Mouse (Mus musculus): ENCODE results near the gene Igfbp4. TPM values are rescaled to one million over a fixed set of nuclear protein-coding genes. Genes with fewer than 3 reads are reported as not detected.

Gene Igfbp4
- total RNA-seq, 2 experiments from 2014 or later, result 76.9 to 104 TPM

GRCm38 (mm10) chr11:99040346-99040974 lies 584 bp upstream of the Igfbp4 start:
- no peak for DNase-seq
- intact Hi-C loops (cut with DNase I; ENCODE audit: low total_unique reads), result loop anchor here (2.0 to 5.0 kb wide), 2 partner anchors 82 to 108 kb away; no protein-coding TSS in a partner anchor

DNA sequence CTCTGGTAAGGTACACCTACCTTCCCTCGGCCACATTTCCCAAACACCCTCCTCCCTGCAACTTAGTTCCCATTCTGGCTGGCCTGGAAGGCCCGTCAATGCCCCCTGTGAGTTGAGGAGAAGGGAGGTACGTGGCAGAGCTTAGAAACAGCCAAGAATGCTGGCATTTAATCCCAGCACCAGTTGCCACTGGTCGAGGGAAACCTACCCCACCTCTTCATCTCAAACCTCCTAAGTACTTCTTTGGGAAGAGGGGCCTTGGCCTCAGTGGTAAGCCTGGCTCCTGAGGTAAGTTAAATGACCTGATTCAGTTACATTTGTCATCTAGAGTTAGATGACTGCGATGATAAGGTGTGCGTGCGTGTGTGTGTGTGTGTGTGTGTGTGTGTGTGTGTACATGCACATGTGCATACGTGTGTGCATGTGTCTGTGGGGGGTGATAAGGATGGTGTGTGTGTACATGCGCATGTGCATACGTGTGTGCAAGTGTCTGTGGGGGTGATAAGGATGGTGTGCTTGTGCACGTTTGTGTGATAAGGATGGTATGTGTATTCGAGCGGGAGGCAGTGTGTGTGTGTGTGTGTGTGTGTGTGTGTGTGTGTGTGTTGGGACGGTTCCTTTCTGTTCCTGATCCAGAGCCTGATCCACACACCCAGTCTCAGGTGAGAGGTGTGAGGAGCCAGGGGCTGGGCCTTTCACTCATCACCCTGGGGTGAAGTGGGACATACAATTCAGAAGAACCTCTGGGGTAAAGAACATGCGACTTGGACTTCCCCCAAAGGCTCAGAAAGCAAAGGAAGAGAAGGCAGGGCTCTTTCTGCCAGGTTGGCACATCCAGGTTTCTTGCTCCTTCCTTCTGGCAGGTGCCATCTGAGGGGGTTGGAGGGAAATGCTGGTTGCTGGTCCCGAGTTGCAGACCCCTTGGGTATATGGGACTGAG lies 1.1 kb downstream of the Igfbp4 start:
- DNase-seq, result no peak
- intact Hi-C loops (cut with DNase I; ENCODE audit: low total_unique reads), result loop anchor here (2.0 to 5.0 kb wide), 2 partner anchors 80 to 107 kb away; no protein-coding TSS in a partner anchor

- DNase-seq, result peak; percentile 39
- intact Hi-C loops (cut with DNase I; ENCODE audit: low total_unique reads), result loop anchor here (5.0 kb wide), 1 partner anchor 79 kb away; no protein-coding TSS in a partner anchor
Observed at GRCm38 (mm10) chr11:99042834-99043431, 1.9 kb downstream of the Igfbp4 start.

DNA sequence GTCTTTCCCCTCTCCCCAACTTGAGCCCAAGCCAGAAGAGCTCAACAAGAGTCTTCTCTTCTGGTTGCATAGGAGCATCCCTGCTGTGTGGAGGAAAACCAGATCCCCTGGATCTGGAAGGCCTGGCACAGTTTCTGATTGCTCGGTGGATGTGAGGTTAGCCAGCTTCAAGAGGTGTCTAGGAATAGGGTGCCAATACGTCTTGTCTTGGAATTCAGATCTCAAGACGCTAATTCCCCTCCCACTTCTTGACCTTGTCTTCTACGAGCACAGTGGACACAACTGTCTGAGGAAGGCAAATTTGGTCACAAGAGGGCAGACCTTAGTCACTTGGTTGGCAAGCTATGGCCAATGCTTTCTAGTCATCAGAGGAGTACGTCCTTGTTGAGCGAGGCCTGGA lies 2.6 kb downstream of the Igfbp4 start:
- intact Hi-C loops (cut with DNase I; ENCODE audit: low total_unique reads), result loop anchor here (5.0 kb wide), 1 partner anchor 79 kb away; no protein-coding TSS in a partner anchor

DNA sequence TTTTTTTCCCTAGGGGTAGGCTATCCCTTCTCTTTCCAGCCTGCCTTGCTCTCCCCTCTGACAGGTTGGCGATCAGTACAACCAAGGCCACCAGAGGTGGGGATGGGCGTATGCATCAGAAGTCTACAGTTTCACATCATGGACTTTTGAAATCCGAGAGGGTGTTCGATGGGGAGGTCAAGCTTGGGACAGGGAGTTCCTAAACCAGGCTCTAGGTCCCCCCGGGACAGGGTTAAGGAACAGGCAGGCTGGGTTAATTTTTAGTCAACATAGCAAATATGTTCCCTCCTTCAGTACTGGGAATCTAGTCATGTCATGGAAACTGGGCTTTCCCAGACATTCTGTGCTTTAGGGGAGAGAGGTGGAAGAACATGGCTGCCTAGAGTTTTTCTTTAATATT lies 3.3 kb downstream of the Igfbp4 start:
- intact Hi-C loops (cut with DNase I; ENCODE audit: low total_unique reads), result loop anchor here (5.0 kb wide), 1 partner anchor 78 kb away; no protein-coding TSS in a partner anchor

More for the DNA sequence above, 2.6 kb downstream of the Igfbp4 start:
- no peak for DNase-seq

GRCm38 (mm10) chr11:99045159-99045889 lies 4.3 kb downstream of the Igfbp4 start:
- no peak for DNase-seq
- intact Hi-C loops (cut with DNase I; ENCODE audit: low total_unique reads), result no loop called here

More for the DNA sequence above, 3.3 kb downstream of the Igfbp4 start:
- DNase-seq, result no peak

DNA sequence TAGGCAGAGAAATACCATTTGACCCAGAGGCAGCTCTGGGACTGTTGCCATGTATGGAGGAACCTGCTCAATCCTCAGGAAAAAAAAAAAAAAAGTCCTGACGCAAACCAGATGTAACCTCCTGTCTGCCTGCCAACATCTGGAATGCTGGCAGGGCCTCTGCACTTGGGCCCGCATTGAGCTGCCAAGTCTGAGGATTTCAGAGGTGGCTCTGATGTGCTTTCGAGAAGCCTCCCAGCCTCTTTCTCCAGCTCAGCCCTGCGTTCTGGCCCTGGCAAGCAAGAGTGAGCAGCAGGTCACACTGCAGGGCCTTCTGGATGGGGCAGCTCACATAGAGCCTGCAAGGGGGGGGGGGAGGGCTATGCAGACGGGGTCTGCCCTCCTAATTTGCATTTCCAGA lies 6.1 kb downstream of the Igfbp4 start:
- DNase-seq, result peak; percentile 86
- intact Hi-C loops (cut with DNase I; ENCODE audit: low total_unique reads), result no loop called here

DNA sequence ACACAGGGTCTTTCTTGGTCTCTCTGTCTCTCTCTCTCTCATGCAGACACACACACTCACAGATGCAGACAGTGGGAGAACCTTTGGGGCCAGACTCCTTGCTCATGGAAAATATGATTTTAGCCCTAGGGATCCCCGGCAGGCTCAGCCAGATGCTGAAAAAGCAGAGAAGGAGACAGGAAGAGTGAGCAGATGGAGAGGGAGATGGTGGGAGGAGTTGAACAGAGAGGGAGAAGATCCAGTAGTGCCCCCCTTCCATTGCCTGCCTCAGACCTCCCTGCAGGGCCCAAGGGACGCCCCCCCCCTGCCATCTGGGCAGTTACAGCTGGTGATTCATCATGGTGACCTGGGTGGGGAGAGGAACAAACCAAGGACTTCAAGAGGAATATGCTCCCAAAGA lies 6.6 kb downstream of the Igfbp4 start:
- intact Hi-C loops (cut with DNase I; ENCODE audit: low total_unique reads), result no loop called here
- peak; percentile 45 for DNase-seq

- DNase-seq, result peak; percentile 50
- intact Hi-C loops (cut with DNase I; ENCODE audit: low total_unique reads), result no loop called here
Observed at GRCm38 (mm10) chr11:99055143-99055542, 14.1 kb downstream of the Igfbp4 start.

GRCm38 (mm10) chr11:99055571-99056452 lies 14.8 kb downstream of the Igfbp4 start:
- DNase-seq, result peak; percentile 61
- intact Hi-C loops (cut with DNase I; ENCODE audit: low total_unique reads), result no loop called here

- peak; percentile 55 for DNase-seq
- intact Hi-C loops (cut with DNase I; ENCODE audit: low total_unique reads), result no loop called here
Observed at GRCm38 (mm10) chr11:99060435-99060834, 19.4 kb downstream of the Igfbp4 start.

GRCm38 (mm10) chr11:99062661-99063060 lies 21.6 kb downstream of the Igfbp4 start:
- intact Hi-C loops (cut with DNase I; ENCODE audit: low total_unique reads), result no loop called here

DNA sequence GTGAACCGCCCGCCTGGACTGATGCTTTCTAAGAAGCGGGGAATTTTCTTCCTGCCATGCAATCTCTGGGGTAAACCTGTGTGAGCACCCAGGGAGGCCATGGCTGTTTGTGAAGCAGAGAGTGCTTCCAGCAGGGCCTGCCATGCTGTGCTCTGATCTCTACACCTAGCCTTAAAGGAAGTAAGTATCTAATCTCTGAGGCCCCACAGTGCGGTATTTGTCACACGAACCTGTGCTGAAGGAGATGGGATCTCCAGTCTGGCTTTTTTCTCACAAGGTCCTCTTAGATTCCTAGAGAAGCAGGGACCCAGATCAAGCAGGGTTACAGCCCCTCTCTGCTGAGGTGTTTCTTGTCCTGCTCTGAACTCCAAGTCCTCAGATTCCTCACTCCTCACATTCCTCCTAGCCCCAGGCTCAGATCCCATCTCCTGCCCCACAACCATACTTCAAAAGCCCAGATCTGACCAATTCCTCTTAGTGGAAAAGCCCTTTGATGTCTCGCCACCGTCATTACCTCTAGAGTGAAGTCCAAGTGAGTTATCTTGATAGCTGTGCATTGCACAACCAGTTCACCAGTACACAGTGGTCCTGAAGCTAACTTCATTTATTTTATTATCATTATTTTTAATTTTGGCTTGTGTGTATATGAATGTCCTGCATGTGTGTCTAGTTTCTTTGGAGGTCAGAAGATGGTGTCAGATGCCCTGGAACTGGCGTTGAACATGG lies 22.5 kb downstream of the Igfbp4 start:
- no peak for DNase-seq
- intact Hi-C loops (cut with DNase I; ENCODE audit: low total_unique reads), result no loop called here

More at GRCm38 (mm10) chr11:99062661-99063060, 21.6 kb downstream of the Igfbp4 start:
- DNase-seq, result no peak

DNA sequence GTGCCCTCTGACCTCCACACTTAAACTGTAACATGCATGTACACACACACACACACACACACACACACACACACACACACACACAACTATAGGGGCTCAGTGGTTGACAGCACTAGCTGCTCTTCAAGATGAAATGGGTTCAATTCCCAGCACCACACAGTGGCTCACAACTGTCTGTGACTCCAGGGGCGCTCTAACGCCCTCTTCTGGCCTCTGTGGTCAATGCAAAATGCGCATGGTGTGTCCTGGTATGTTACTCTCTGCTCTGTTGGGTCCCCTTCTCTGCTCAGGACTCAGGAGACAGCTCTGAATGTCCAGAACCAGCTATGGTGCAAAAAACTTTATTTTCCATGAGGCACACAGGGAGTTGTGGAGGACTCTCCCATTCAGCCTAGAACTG lies 24.3 kb downstream of the Igfbp4 start:
- intact Hi-C loops (cut with DNase I; ENCODE audit: low total_unique reads), result no loop called here
- no peak for DNase-seq

DNA sequence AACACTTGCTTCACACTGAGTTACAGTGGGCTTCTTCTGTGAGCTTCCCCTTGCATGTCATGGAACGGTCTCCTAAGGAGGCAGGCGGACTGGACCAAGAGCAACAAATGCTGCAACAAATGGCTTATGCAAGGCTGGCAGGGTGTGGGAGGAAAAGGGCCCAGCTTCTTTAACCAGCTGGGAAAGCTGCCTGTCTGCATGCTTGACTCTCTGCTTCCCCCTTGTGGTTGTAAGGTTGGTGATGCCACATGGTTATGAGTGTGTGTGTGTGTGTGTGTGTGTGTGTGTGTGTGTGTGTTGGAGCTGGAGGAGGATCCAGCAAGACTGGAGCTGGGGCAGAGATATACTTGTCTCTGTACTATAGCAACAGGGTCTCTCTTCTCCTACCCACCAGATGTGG lies 24.9 kb downstream of the Igfbp4 start:
- peak; percentile 84 for DNase-seq
- intact Hi-C loops (cut with DNase I; ENCODE audit: low total_unique reads), result no loop called here

DNA sequence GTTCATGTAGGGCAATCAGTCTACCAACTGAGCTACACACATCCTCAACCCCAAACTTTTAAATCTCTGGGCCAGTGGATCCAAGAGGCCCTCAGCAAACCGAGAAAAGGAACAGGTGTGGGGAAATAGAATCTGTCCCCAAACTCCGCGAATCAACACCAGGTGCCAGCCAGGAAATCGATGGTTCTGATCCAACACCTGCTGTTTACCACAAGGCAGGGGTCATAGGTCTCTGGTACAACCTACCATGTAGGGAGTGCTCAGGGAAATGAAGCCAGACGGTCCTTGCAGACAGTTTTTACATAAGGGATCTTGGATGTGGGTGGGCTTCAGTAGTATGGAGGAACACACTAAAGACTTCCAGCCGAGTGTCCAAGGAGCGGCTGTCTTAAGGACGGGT lies 26.5 kb downstream of the Igfbp4 start:
- intact Hi-C loops (cut with DNase I; ENCODE audit: low total_unique reads), result no loop called here
- DNase-seq, result no peak

DNA sequence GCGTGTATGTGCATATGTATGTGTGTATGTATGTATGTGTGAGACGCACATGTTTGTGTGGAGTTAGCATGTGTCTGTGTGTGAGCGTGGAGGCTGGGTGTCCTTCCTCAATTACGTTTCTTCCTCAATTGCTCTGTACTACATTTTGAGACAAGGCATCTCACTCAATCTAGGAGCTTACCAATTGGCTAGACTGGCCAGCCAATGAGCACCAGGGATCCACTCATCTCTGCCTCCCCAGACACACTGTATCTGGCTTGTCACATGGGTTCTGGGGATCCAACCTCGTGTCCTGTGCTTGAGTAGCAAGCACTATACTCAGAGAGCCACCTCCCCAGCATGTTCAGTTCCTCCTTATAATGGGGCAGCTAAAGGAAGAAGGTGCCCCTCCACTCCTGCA lies 27.4 kb downstream of the Igfbp4 start:
- intact Hi-C loops (cut with DNase I; ENCODE audit: low total_unique reads), result no loop called here
- no peak for DNase-seq

GRCm38 (mm10) chr11:99071866-99072265 lies 30.8 kb downstream of the Igfbp4 start:
- DNase-seq, result no peak
- intact Hi-C loops (cut with DNase I; ENCODE audit: low total_unique reads), result loop anchor here (5.0 kb wide), 1 partner anchor 40 kb away; no protein-coding TSS in a partner anchor

All from gastrocnemius, postnatal 14 days (tissue).